Mouse (Mus musculus) megakaryocyte, embryonic 14.5 days (primary cell): ENCODE measurements around the gene Cgnl1.

ENCODE experiments used
- FLI1 ChIP-seq: IDR thresholded peaks from 2 replicates; pipeline ENCODE4 v1.6.1; 2012; ENCODE audit warnings: low read length, inconsistent platforms, mixed read lengths
- GATA1 ChIP-seq: IDR thresholded peaks from 3 replicates; pipeline ENCODE4 v1.6.1; 2012; ENCODE audit warnings: mixed read lengths, low read length, inconsistent platforms, borderline replicate concordance

GRCm38 (mm10) chr9:71722366-71722765, 49.0 kb downstream of the Cgnl1 start:
- no peak for TF ChIP-seq GATA1
- no peak for TF ChIP-seq FLI1
